Mouse (Mus musculus): ENCODE measurements around the gene AY358078.
"Not testable (repeated sequence)": the region's sequence is repeated elsewhere in the genome, so short reads cannot be mapped to it uniquely, and the experiment has no call there.

- not testable (repeated sequence) for TF ChIP-seq POLR2A (IDR thresholded peaks at IDR 0.05; ENCODE audit: low read depth, low read length); CTCF (IDR thresholded peaks at IDR 0.05; ENCODE audit: borderline replicate concordance, insufficient read depth, low read length)
Observed at GRCm38 (mm10) chr14:51827842-51828241, 28.0 kb downstream of the AY358078 start.
